Mouse (Mus musculus) adipocyte (in vitro differentiated cells): ENCODE measurements around the gene Brca1.
"Not testable (repeated sequence)": the region's sequence is repeated elsewhere in the genome, so short reads cannot be mapped to it uniquely, and the experiment has no call there.

Experiments
- DNase-seq: peaks from one replicate; pipeline ENCODE4 v3.0.0-alpha.2; 2016; ENCODE audit warnings: low spot score

The Brca1 gene

GRCm38 (mm10) chr11:101469155-101469554 is 82.6 kb downstream of the Brca1 start:
- peak; percentile 34 for DNase-seq

- DNase-seq = no peak
Measured at GRCm38 (mm10) chr11:101468731-101469130, 83.0 kb downstream of the Brca1 start.

DNA sequence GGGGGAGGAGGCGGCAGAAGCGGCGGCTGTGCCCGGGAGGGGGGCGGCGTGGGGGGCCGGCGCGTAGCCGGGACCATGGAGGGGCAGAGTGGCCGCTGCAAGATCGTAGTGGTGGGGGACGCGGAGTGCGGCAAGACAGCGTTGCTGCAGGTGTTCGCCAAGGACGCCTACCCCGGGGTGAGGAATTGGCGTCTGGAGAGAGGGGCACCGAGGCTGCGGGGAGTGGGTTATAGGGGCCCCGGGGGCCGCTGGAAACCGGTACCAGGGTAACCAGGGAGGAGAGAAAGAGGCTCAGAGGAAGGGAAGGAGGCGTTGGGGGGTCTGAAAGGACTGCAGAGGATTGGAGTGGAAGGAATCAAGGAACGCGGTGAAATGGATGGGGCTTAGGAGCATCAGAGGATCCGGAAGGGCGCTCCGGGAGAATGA is 83.5 kb downstream of the Brca1 start:
- DNase-seq = no peak

GRCm38 (mm10) chr11:101467477-101468262 is 84.1 kb downstream of the Brca1 start:
- DNase-seq = peak; percentile 92

DNA sequence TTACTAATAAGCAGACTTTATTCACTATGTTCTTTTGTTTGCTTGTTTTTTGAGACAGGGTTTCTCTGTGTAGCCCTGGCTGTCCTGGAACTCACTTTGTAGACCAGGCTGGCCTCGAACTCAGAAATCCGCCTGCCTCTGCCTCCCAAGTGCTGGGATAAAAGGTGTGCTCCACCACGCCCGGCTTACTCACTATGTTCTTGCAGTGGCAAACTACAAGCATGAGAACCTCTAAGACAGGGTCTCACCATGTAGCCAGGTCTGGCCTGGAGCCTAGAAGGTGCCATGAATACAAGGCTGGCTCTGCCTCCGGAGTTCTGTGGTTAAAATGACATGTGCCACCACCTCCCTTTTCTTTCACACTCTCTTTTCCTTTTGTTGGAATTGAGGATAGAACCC is 85.2 kb downstream of the Brca1 start:
- not testable (repeated sequence) for DNase-seq

- DNase-seq = peak; percentile 84
Measured at GRCm38 (mm10) chr11:101465869-101466551, 85.7 kb downstream of the Brca1 start, which contains the start of gene Vat1. Gene Vat1 (minus strand): TSS chr11:101466230.

GRCm38 (mm10) chr11:101465101-101465868 is 86.5 kb downstream of the Brca1 start:
- DNase-seq = peak; percentile 78

DNA sequence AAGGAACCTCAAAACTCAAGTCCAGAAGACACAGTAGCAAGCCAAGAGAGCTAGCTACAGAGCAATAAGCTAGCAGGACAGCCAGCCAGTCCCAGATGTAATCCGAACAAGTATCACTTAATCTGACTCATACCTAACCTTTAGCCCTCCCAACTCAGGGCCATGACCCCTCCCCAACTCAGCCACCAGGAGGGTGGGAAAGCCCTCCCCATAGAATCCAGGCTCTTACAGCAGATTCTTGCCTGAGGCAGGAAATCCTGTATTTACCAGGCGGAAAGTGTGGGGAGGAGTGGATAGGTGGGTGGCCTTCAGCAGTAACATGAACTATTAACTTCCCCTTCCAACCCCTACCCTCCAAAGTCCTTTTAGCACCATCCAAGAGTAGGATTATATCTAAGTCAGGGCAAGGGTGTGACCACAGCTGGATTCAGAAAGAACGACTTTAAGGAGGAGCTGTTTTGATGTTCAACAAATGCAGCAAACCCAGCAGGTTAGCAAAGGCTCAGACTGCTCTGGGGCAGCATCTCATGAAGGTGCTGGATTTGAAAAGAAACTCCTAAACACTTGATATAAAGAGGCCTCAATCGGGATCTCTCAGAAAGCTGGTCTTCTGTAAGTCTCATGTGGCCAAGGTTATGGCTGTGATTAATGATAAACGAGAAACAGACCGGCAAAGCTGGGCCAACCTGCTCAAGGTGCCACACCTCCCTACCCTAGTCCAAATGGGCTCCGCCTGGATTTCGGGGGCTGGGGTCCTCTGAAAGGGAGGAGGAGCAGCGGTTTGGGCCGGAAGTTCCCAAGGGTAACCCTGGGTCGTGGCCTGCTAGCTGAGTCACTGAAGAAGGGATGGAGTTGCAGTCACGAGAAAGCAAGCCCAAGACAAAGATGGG is 87.3 kb downstream of the Brca1 start, which contains the start of gene Rnd2:
Rnd2 (plus strand) TSS at position 789 of the 890 bp plus-strand sequence.
- DNase-seq = no peak

GRCm38 (mm10) chr11:101462583-101463440 is 88.9 kb downstream of the Brca1 start:
- DNase-seq = no peak

- DNase-seq = no peak
Measured at GRCm38 (mm10) chr11:101462141-101462540, 89.6 kb downstream of the Brca1 start.

GRCm38 (mm10) chr11:101460321-101460720 is 91.4 kb downstream of the Brca1 start:
- no peak for DNase-seq

DNA sequence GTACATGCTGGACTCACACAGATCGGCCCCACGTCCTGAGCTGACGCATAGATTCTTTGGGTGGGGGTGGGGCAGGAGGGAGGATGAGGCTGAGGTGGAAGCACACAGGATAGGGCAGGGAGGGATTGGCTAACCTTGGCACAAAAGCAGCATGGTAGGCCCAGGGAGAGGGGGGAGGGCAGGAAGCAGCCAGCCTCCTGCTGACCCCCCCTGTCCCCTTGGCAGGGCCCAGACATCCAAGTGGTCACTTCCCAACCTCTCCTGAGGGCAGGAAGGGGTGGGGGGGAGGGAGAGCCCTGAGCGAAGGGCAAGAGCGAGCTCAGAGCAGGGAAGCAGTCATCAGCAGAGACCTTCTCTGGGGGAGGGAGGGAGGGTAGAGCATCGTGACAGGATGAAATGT is 92.0 kb downstream of the Brca1 start:
- no peak for DNase-seq

DNA sequence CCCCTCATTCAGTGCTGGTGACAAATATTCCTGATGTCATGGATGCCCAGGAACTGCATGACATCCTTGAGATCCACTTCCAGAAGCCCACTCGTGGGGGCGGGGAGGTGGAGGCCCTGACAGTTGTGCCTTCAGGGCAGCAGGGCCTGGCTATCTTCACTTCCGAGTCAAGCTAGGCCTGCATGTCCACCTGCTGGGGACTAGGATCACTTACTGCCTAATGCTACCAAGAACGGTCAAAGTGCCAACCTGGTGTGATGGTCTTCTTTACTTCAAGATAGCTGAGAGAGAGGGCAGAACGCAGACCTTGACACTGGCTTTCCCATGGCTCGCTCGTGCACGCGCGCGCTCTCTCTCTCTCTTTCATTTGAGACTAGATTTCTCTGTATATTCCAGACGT is 93.5 kb downstream of the Brca1 start:
- no peak for DNase-seq

- DNase-seq = no peak
Measured at GRCm38 (mm10) chr11:101457631-101458030, 94.1 kb downstream of the Brca1 start.

DNA sequence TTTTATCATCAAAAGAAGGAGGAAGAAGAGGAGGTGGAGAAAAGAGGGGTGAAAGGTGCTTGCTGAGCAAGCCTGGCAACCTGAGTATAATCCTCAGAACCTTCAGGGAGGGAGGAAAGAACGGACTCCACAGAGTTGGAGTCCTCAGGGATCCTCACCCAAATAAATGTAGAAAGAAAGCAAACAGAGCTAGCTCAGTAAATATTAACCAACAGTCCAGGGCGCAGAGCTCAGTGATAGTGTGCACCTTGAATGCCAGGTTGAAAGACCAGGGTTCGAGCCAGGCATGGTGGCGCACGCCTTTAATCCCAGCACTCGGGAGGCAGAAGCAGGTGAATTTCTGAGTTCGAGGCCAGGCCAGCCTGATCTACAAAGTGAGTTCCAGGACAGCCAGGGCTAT is 96.1 kb downstream of the Brca1 start:
- no peak for DNase-seq

DNA sequence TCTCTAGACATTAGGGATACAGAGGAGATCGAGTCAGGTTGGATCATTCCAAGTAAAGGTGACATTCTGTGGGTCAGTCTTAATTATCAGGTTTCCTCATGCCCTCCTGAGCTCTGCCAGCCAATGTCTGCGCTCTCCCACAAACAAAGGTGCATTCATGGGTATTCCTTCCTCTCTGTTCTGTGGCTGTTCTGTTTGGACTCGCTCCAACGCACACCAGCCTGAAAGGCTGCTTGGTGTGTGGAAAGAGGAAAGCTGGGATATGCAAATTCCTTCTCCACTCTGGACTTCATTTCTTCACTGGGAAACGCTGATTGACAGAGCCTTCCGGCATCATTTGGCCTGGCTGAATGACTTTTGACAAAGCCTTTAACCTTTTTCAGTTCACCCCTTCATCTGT is 97.1 kb downstream of the Brca1 start:
- peak; percentile 28 for DNase-seq

- no peak for DNase-seq
Measured at GRCm38 (mm10) chr11:101452093-101452774, 99.5 kb downstream of the Brca1 start.

DNA sequence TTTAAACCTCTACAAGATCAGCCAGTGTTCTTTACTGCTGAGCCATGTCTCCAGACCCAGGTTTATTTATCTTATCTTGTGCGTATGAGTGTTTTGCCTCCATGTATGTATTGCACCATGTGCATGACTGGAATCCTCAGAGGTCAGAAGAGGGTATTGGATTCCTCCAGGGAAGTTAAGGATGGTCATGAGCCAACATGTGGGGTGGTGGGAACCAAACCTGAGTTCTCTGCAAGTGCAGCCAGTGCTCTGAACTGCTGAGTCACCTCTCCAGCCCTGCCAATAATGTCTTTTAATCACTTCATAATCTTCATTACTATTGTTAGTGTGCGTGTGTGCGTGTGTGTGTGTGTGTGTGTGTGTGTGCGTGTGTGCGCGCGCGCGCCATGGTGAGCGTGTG is 100.2 kb downstream of the Brca1 start:
- DNase-seq = no peak

DNA sequence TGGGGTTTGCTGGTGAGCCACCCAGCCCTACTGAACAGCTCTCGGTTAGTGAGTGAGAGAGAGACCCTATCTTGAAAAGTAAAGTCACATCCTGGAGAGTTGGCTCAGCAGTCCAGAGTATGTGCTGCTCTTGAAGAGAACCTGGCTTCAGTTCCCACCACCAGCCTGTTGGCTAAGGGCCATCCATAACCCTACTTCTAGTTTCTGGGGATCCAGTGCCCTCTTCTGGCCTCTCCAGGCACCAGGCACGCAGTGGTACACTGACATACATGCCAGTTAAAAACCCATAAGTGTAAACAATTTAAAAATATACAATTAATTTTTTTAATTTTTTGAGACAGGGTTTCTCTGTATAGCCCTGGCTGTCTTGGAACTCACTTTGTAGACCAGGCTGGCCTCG is 101.4 kb downstream of the Brca1 start:
- DNase-seq = no peak

- not testable (repeated sequence) for DNase-seq
Measured at GRCm38 (mm10) chr11:101449596-101449995, 102.2 kb downstream of the Brca1 start.
